20 mouse cellular contexts compared by ENCODE assay signal in genomic region chr12:86950961-86951360, GRCm38 (mm10). TPM values are rescaled to one million over a fixed set of nuclear protein-coding genes. Genes with fewer than 3 reads are reported as not detected.
DNase-seq lines count a peak whose midpoint lies in the region; ATAC-seq and TF ChIP-seq lines count a peak whose summit lies in the region.
"Had no signal": no experiment of that assay in that cellular context is flagged by ENCODE, and none has a peak within 500 bp of the region (broad histone marks: within the 10 kb centered on the region; RNA-seq: fewer than 3 reads in every experiment).

No protein-coding gene starts in this region.

- H3K9me3 ChIP-seq in CH12.LX (replicated peaks; ENCODE audit: low read length), result no peaks in the 10 kb centered on the region
- no peaks in the 10 kb centered on the region for H3K9me3 ChIP-seq in liver, postnatal 0 days (ENCODE audit: low read length)
- no peaks in the 10 kb centered on the region for H3K9me3 ChIP-seq in intestine, postnatal 0 days (ENCODE audit: control insufficient read depth)
- H3K9me3 ChIP-seq: embryonic facial prominence, embryonic 13.5 days; heart, embryonic 15.5 days; hindbrain, embryonic 10.5 days; limb, embryonic 15.5 days had no signal

- TF ChIP-seq EP300 in CH12.LX (IDR thresholded peaks at IDR 0.05; ENCODE audit: low read length), result no peak
- no peak for TF ChIP-seq EP300 in liver, postnatal 0 days (IDR thresholded peaks at IDR 0.05; ENCODE audit: low read depth)

- no peak for TF ChIP-seq POLR2A in cerebellum, adult 2 months (IDR thresholded peaks at IDR 0.05; ENCODE audit: borderline replicate concordance, insufficient read depth, low read length)
- no peak for TF ChIP-seq POLR2A in CH12.LX (IDR thresholded peaks at IDR 0.05; ENCODE audit: low read depth, low read length)

- no peak for TF ChIP-seq RAD21 in CH12.LX (IDR thresholded peaks at IDR 0.05; ENCODE audit: low read depth, low read length)

- peaks cover 21% of the 10 kb centered on the region; the same call in 1 of the 2 replicates for H3K4me1 ChIP-seq in cerebellum, adult 2 months (ENCODE audit: control insufficient read depth, insufficient read depth, low read length)
- peaks cover 0 to 27% of the 10 kb centered on the region in 2 experiments; a peak in 2 of 4 replicates for H3K4me1 ChIP-seq in CH12.LX (ENCODE audit: control insufficient read depth in 1 of 2, insufficient read depth in 2 of 2)
- peaks cover 18% of the 10 kb centered on the region for H3K4me1 ChIP-seq in liver, postnatal 0 days (ENCODE audit: insufficient read depth)
- H3K4me1 ChIP-seq in intestine, postnatal 0 days (replicated peaks; ENCODE audit: control insufficient read depth, insufficient read depth, low read length), result 0 out of 2 replicates have a peak, but pooled peaks cover 3% of the 10 kb centered on the region

- peak overlapping the region; percentile 100 for H3K4me2 ChIP-seq in CH12.LX (ENCODE audit: insufficient read depth, low read depth, poor library complexity, severe bottlenecking)
- H3K4me2 ChIP-seq in liver, postnatal 0 days (ENCODE audit: low read depth, low read length), result peak overlapping the region; percentile 53; the same call in 1 of the 2 replicates
- H3K4me2 ChIP-seq in intestine, postnatal 0 days (replicated peaks; ENCODE audit: low read depth), result no peak overlapping the region
- H3K4me2 ChIP-seq: embryonic facial prominence, embryonic 13.5 days; limb, embryonic 15.5 days had no signal

- TF ChIP-seq CTCF in cerebellum, adult 2 months (IDR thresholded peaks at IDR 0.05; ENCODE audit: borderline replicate concordance, insufficient read depth, low read depth, low read length), result no peak
- TF ChIP-seq CTCF in layer of hippocampus, adult 2 months (conservative IDR thresholded peaks at IDR 0.05), result no peak
- no peak for TF ChIP-seq CTCF in CH12.LX (conservative IDR thresholded peaks at IDR 0.05 in 1 of 2, IDR thresholded peaks at IDR 0.05 in 1 of 2; ENCODE audit: low read depth in 2 of 2, low read length in 2 of 2)
- TF ChIP-seq CTCF in liver, postnatal 0 days (IDR thresholded peaks at IDR 0.05; ENCODE audit: low read depth), result no peak
- TF ChIP-seq CTCF in intestine, postnatal 0 days (IDR thresholded peaks at IDR 0.05; ENCODE audit: low read depth), result no peak

- DNase-seq in cerebellum, adult 2 months, result peak in 1 of 2 experiments; percentile 43
- DNase-seq in cerebellum, adult 11 months, result no peak
- no peak for DNase-seq in layer of hippocampus, adult 2 months (ENCODE audit: low spot score in 2 of 2)
- DNase-seq in layer of hippocampus, postnatal 25 days (ENCODE audit: extremely low spot score in 1 of 2, low spot score in 1 of 2), result no peak
- DNase-seq in CH12.LX (ENCODE audit: extremely low read depth), result no peak
- DNase-seq in liver, postnatal 0 days, result no peak
- no peak for DNase-seq in right cerebral cortex, postnatal 36 days (ENCODE audit: low spot score in 2 of 2)
- DNase-seq: adrenal gland, adult 2 months; kidney, adult 9 months; layer of hippocampus, postnatal 36 days; right cerebral cortex, postnatal 4 days had no signal

- ATAC-seq in liver, postnatal 0 days, result no peak
- no peak for ATAC-seq in intestine, postnatal 0 days

- no peaks in the 10 kb centered on the region for H3K27me3 ChIP-seq in cerebellum, adult 2 months (ENCODE audit: control insufficient read depth, insufficient read depth, low read length)
- H3K27me3 ChIP-seq in CH12.LX (replicated peaks), result no peaks in the 10 kb centered on the region
- no peaks in the 10 kb centered on the region for H3K27me3 ChIP-seq in liver, postnatal 0 days (ENCODE audit: insufficient read depth, low read length)
- H3K27me3 ChIP-seq in intestine, postnatal 0 days (replicated peaks; ENCODE audit: control insufficient read depth, insufficient read depth, low read length), result peaks cover 8% of the 10 kb centered on the region; the same call in 1 of the 2 replicates
- H3K27me3 ChIP-seq: embryonic facial prominence, embryonic 13.5 days; heart, embryonic 15.5 days; limb, embryonic 15.5 days had no signal

- no peak overlapping the region for H3K4me3 ChIP-seq in cerebellum, adult 2 months (replicated peaks; ENCODE audit: insufficient read depth, low read depth, low read length)
- no peak overlapping the region for H3K4me3 ChIP-seq in layer of hippocampus, adult 2 months
- peak overlapping the region; percentile 24 to 52 (median 44) for H3K4me3 ChIP-seq in CH12.LX (replicated peaks in 1 of 3; ENCODE audit: low read depth in 2 of 3, low read length in 2 of 3, poor library complexity in 1 of 3)
- no peak overlapping the region for H3K4me3 ChIP-seq in liver, postnatal 0 days (ENCODE audit: low read depth, low read length)
- no peak overlapping the region for H3K4me3 ChIP-seq in intestine, postnatal 0 days (ENCODE audit: low read depth, low read length)
- H3K4me3 ChIP-seq: embryonic facial prominence, embryonic 13.5 days; heart, embryonic 15.5 days; hindbrain, embryonic 10.5 days; limb, embryonic 15.5 days had no signal

- H3K9ac ChIP-seq in CH12.LX (ENCODE audit: insufficient read depth, low read depth), result peak overlapping the region; percentile 84; the same call in 1 of the 2 replicates
- no peak overlapping the region for H3K9ac ChIP-seq in liver, postnatal 0 days (replicated peaks)
- no peak overlapping the region for H3K9ac ChIP-seq in intestine, postnatal 0 days (ENCODE audit: low read depth, low read length)
- H3K9ac ChIP-seq: embryonic facial prominence, embryonic 13.5 days; heart, embryonic 15.5 days; limb, embryonic 15.5 days had no signal

- peak overlapping the region; percentile 61 for H3K27ac ChIP-seq in cerebellum, adult 2 months (ENCODE audit: insufficient read depth, low read length)
- H3K27ac ChIP-seq in layer of hippocampus, adult 2 months, result peak overlapping the region; percentile 99
- H3K27ac ChIP-seq in CH12.LX (ENCODE audit: insufficient read depth, low read depth), result peak overlapping the region; percentile 83
- no peak overlapping the region for H3K27ac ChIP-seq in liver, postnatal 0 days (ENCODE audit: low read depth)
- H3K27ac ChIP-seq in intestine, postnatal 0 days (ENCODE audit: low read depth, low read length), result no peak overlapping the region
- H3K27ac ChIP-seq: embryonic facial prominence, embryonic 13.5 days; heart, embryonic 15.5 days; hindbrain, embryonic 10.5 days; limb, embryonic 15.5 days had no signal

- 87% methylated on average over 3 of the region's 3 CpGs for WGBS in cerebellum, adult 2 months
- 91% methylated on average over 3 of the region's 3 CpGs for WGBS in liver, postnatal 0 days (ENCODE audit: insufficient replicate concordance)
- 97% methylated on average over 3 of the region's 3 CpGs for WGBS in intestine, postnatal 0 days

- dilution Hi-C loops in CH12.LX (cut with MboI; ENCODE audit: extremely low pct_ligation_motif_present, extremely low pct_unique_long_range_greater_than_20kb, low sequenced_read_pairs), result no loop called here

- in situ Hi-C loops in CH12.LX (cut with MboI; ENCODE audit: low pct_ligation_motif_present, low pct_unique_long_range_greater_than_20kb, low sequenced_read_pairs), result no loop called here

- peaks cover 34% of the 10 kb centered on the region for H3K79me2 ChIP-seq in CH12.LX (replicated peaks; ENCODE audit: control insufficient read depth, extremely low read depth, insufficient read depth, poor library complexity, severe bottlenecking)

- H3K36me3 ChIP-seq in CH12.LX (replicated peaks in 1 of 2; ENCODE audit: control insufficient read depth in 1 of 2, insufficient read depth in 1 of 2, low read length in 1 of 2), result peaks cover 23 to 34% of the 10 kb centered on the region in 2 experiments
- peaks cover 10% of the 10 kb centered on the region for H3K36me3 ChIP-seq in liver, postnatal 0 days (replicated peaks; ENCODE audit: insufficient read depth, low read length)
- no peaks in the 10 kb centered on the region; the same call in 1 of the 2 replicates for H3K36me3 ChIP-seq in intestine, postnatal 0 days (ENCODE audit: control insufficient read depth, insufficient read depth)

TF ChIP-seq in CH12.LX, 34 proteins besides CTCF, POLR2A, EP300 and RAD21 (continues in another document):
- no peak for TF ChIP-seq MAFK (IDR thresholded peaks at IDR 0.05; ENCODE audit: insufficient replicate concordance, low read length)
- no peak for TF ChIP-seq SIN3A (IDR thresholded peaks at IDR 0.05; ENCODE audit: low read length)
- no peak for TF ChIP-seq ZC3H11A (IDR thresholded peaks at IDR 0.05; ENCODE audit: low read depth, low read length)
- TF ChIP-seq MAX (IDR thresholded peaks at IDR 0.05; ENCODE audit: low read length), result no peak
- TF ChIP-seq ZNF384 (IDR thresholded peaks at IDR 0.05; ENCODE audit: low read depth, low read length), result no peak
- TF ChIP-seq ELF1 (IDR thresholded peaks at IDR 0.05; ENCODE audit: low read depth, low read length), result no peak
- TF ChIP-seq SMC3 (IDR thresholded peaks at IDR 0.05; ENCODE audit: low read depth, low read length), result no peak
- TF ChIP-seq MXI1 (IDR thresholded peaks at IDR 0.05; ENCODE audit: low read depth, low read length), result no peak
- TF ChIP-seq MAZ (IDR thresholded peaks at IDR 0.05; ENCODE audit: low read depth, low read length), result no peak
- TF ChIP-seq NRF1 (IDR thresholded peaks at IDR 0.05; ENCODE audit: low read depth, low read length), result no peak
- TF ChIP-seq TBP (conservative IDR thresholded peaks at IDR 0.05; ENCODE audit: low read depth, low read length), result no peak
- no peak for TF ChIP-seq UBTF (IDR thresholded peaks at IDR 0.05; ENCODE audit: low read depth, low read length)
- TF ChIP-seq E2F4 (IDR thresholded peaks at IDR 0.05; ENCODE audit: insufficient replicate concordance, low read depth, low read length), result no peak
- no peak for TF ChIP-seq CHD1 (IDR thresholded peaks at IDR 0.05; ENCODE audit: low read depth, low read length)

RNA-seq across cellular contexts. Expression of gene Cipc, which starts 4.1 kb away (rescaled TPM):
- polyA plus RNA-seq in cerebellum, adult 2 months (2012; rRNA removed), result 122 and 127 TPM in 2 replicates
- 10 to 100 TPM; 73.4 to 83.6 TPM for total RNA-seq in layer of hippocampus, adult 2 months (2021)
- total RNA-seq in layer of hippocampus, postnatal 25 days (2021), result 10 to 100 TPM; 62.0 to 74.2 TPM
- 18.7 and 19.6 TPM in 2 replicates for total RNA-seq in CH12.LX (2012; rRNA removed)
- 15.7 and 16.7 TPM in 2 replicates for total RNA-seq in CH12.LX (2014; rRNA removed)
- polyA plus RNA-seq in CH12.LX (2012; ENCODE audit: insufficient read length, low read depth), result 17.5 and 20.5 TPM in 2 replicates
- polyA plus RNA-seq in liver, postnatal 0 days (2015; fragmentation: Nextera tagmentation; extraction: Ambion mirVana), result 4.4 and 4.7 TPM in 2 replicates
- polyA plus RNA-seq in intestine, postnatal 0 days (2015; fragmentation: Nextera tagmentation; extraction: Ambion mirVana), result 3.2 and 3.8 TPM in 2 replicates

RNA-seq across cellular contexts. Expression of gene Zdhhc22, which starts 39.3 kb away (rescaled TPM):
- polyA plus RNA-seq in cerebellum, adult 2 months (2012; rRNA removed), result 28.1 and 29.3 TPM in 2 replicates
- 1 to 10 TPM; 8.6 to 9.0 TPM for total RNA-seq in layer of hippocampus, adult 2 months (2021)
- total RNA-seq in layer of hippocampus, postnatal 25 days (2021), result 10 to 100 TPM; 10.3 to 10.9 TPM
- total RNA-seq in CH12.LX (2012; rRNA removed) (not detected in 2 replicates), CH12.LX (2014; rRNA removed) (not detected in 2 replicates)
- not detected in 2 replicates for polyA plus RNA-seq in CH12.LX (2012; ENCODE audit: insufficient read length, low read depth)
- not detected in 2 replicates for polyA plus RNA-seq in liver, postnatal 0 days (2015; fragmentation: Nextera tagmentation; extraction: Ambion mirVana)
- 0.46 and 0.55 TPM in 2 replicates for polyA plus RNA-seq in intestine, postnatal 0 days (2015; fragmentation: Nextera tagmentation; extraction: Ambion mirVana)
- total RNA-seq: ES-E14; granulocyte monocyte progenitor cell, adult 5-6 weeks; megakaryocyte-erythroid progenitor cell, adult 5-6 weeks had no signal
- polyA plus RNA-seq: heart, embryonic 15.5 days; large intestine, adult 2 months; limb, embryonic 15.5 days had no signal

Comparison
In these comparisons a context has a peak if more than half of its experiments do, and no peak if none do; other contexts are left out.
1. H3K27ac ChIP-seq: peak in cerebellum, adult 2 months (single experiment), layer of hippocampus, adult 2 months (single experiment) and CH12.LX (single experiment); none in liver, postnatal 0 days (single experiment) and intestine, postnatal 0 days (single experiment).
2. H3K4me3 ChIP-seq: peak in CH12.LX (3 of 3); none in cerebellum, adult 2 months (single experiment), layer of hippocampus, adult 2 months (single experiment), liver, postnatal 0 days (single experiment) and intestine, postnatal 0 days (single experiment).
3. RNA of gene Zdhhc22, which starts 39.3 kb away (polyA plus RNA-seq): 28.1 to 29.3 TPM in cerebellum, adult 2 months; 0.46 to 0.55 TPM in intestine, postnatal 0 days, not detected in CH12.LX and not detected in liver, postnatal 0 days; every median in the first group is over 10 times any median in the second.